ENCODE assay signal across 8 mouse cellular contexts in genomic region chr3:121915191-121915590, GRCm38 (mm10). TPM values are rescaled to one million over a fixed set of nuclear protein-coding genes. Genes with fewer than 3 reads are reported as not detected.
A peak's percentile ranks its signal among the peaks of the same experiment; 100 is the strongest.
DNase-seq lines count a peak whose midpoint lies in the region; ATAC-seq lines count a peak whose summit lies in the region.

No protein-coding gene starts in this region.

- H3K4me2 ChIP-seq in heart, embryonic 16.5 days (ENCODE audit: low read depth, low read length): peak overlapping the region; percentile 11; the same call in 1 of the 2 replicates

- WGBS in heart, embryonic 16.5 days: 63% methylated on average over 6 of the region's 6 CpGs

- DNase-seq in adrenal gland, adult 8-10 months: peak; percentile 56
- DNase-seq in adrenal gland, postnatal 4 days (ENCODE audit: low spot score in 2 of 2): no peak
- DNase-seq in adrenal gland, postnatal 10 days: peak; percentile 53
- peak; percentile 67 to 86 for DNase-seq in kidney, postnatal 25 days
- DNase-seq in layer of hippocampus, postnatal 36 days: no peak
- DNase-seq in natural killer cell, adult 2 months (ENCODE audit: low spot score in 2 of 2): no peak

- no peak overlapping the region for H3K9ac ChIP-seq in heart, embryonic 16.5 days (ENCODE audit: low read length)

- no peak overlapping the region for H3K4me3 ChIP-seq in heart, embryonic 16.5 days (ENCODE audit: low read length)

- peak; percentile 41; the same call in 1 of the 2 replicates for ATAC-seq in heart, embryonic 16.5 days (replicated peaks; ENCODE audit: extremely low read depth, insufficient read depth, low FRiP score)
- ATAC-seq in granulocyte monocyte progenitor cell, adult 5-6 weeks (replicated peaks; ENCODE audit: poor library complexity, severe bottlenecking): no peak

- H3K4me1 ChIP-seq in heart, embryonic 16.5 days (ENCODE audit: control insufficient read depth, insufficient read depth, low read length): 0 out of 2 replicates have a peak, but pooled peaks cover 4% of the 10 kb centered on the region

- H3K36me3 ChIP-seq in heart, embryonic 16.5 days (ENCODE audit: control insufficient read depth, insufficient read depth): no peaks in the 10 kb centered on the region

- H3K27me3 ChIP-seq in heart, embryonic 16.5 days (ENCODE audit: control insufficient read depth, insufficient read depth, low read length): no peaks in the 10 kb centered on the region

- H3K27ac ChIP-seq in heart, embryonic 16.5 days (ENCODE audit: low read length): peak overlapping the region; percentile 88

- H3K9me3 ChIP-seq in heart, embryonic 16.5 days (replicated peaks; ENCODE audit: control insufficient read depth, low read length): no peaks in the 10 kb centered on the region

RNA-seq across cellular contexts. Expression of gene Arhgap29, which starts 37.1 kb away (rescaled TPM):
- total RNA-seq in adrenal gland, adult 8-10 months (2022): 10 to 100 TPM; 47.3 to 67.5 (median 51.3) TPM
- total RNA-seq in adrenal gland, postnatal 4 days (2021): 10 to 100 TPM; 82.8 to 88.0 TPM
- 100 to 1,000 TPM in 1 of 2 experiments, 10 to 100 TPM in 1; 90.5 to 102 TPM for total RNA-seq in adrenal gland, postnatal 10 days (2021)
- 48.3 and 48.5 TPM in 2 replicates for polyA plus RNA-seq in heart, embryonic 16.5 days (2015; fragmentation: Nextera tagmentation; extraction: Ambion mirVana)
- 0.13 TPM in 1 of 2 replicates, not detected in the other for total RNA-seq in granulocyte monocyte progenitor cell, adult 5-6 weeks (2014; fragmentation: Nextera tagmentation)
- total RNA-seq in granulocyte monocyte progenitor cell, adult 5-6 weeks (2017): 0.52 and 2.9 TPM in 2 replicates
- total RNA-seq in layer of hippocampus, postnatal 36 days (2021): 10 to 100 TPM; 15.7 to 17.6 TPM

Comparison
In these comparisons a context has a peak if more than half of its experiments do, and no peak if none do; other contexts are left out.
1. DNase-seq: peak in adrenal gland, adult 8-10 months (single experiment), adrenal gland, postnatal 10 days (single experiment) and kidney, postnatal 25 days (2 of 2); none in adrenal gland, postnatal 4 days (0 of 2), layer of hippocampus, postnatal 36 days (0 of 2) and natural killer cell, adult 2 months (0 of 2).
2. RNA of gene Arhgap29, which starts 37.1 kb away (total RNA-seq): 90.5 to 102 TPM in adrenal gland, postnatal 10 days, 82.8 to 88.0 TPM in adrenal gland, postnatal 4 days, 47.3 to 67.5 TPM in adrenal gland, adult 8-10 months and 15.7 to 17.6 TPM in layer of hippocampus, postnatal 36 days; 0.13 to 2.9 TPM in granulocyte monocyte progenitor cell, adult 5-6 weeks; every median in the first group is over 4 times any median in the second.